Mouse (Mus musculus) CH12.LX (cell line): ENCODE measurements around the gene Ttyh2. TPM values are rescaled to one million over a fixed set of nuclear protein-coding genes. Genes with fewer than 3 reads are reported as not detected.

Source experiments
- DNase-seq: peaks from one replicate; pipeline ENCODE4 v3.0.0-alpha.2; 2013; ENCODE audit errors: extremely low read depth
- H3K27ac ChIP-seq: 2 replicates; pipeline ENCODE4 v1.5.1; 2012; ENCODE audit warnings: low read depth, mild to moderate bottlenecking, control low read depth, moderate library complexity; ENCODE audit not compliant: insufficient read depth
- H3K27me3 ChIP-seq: replicated peaks from 2 replicates; pipeline ENCODE3; 2012; ENCODE audit warnings: inconsistent platforms
- H3K36me3 ChIP-seq, 2 experiments: replicated peaks in 1 of 2; 2 replicates each; pipeline versions ENCODE3 to v1.6.1; 2012; ENCODE audit warnings: inconsistent platforms in 1 of 2, low read length in 1 of 2, mild to moderate bottlenecking in 1 of 2, mixed read lengths in 1 of 2, moderate library complexity in 1 of 2; ENCODE audit not compliant: control insufficient read depth in 1 of 2, insufficient read depth in 1 of 2
- H3K4me1 ChIP-seq, 2 experiments: 2 replicates each; pipeline ENCODE4 v1.6.1; 2012; ENCODE audit warnings: inconsistent platforms in 1 of 2, moderate library complexity in 1 of 2; ENCODE audit not compliant: insufficient read depth in 2 of 2, control insufficient read depth in 1 of 2
- H3K4me2 ChIP-seq: 2 replicates; pipeline ENCODE4 v1.6.1; 2012; ENCODE audit warnings: low read depth, mild to moderate bottlenecking, control low read depth; ENCODE audit not compliant: poor library complexity, insufficient read depth, severe bottlenecking
- H3K4me3 ChIP-seq, 3 experiments: fragments of 150-350 bp in 1 of 3; sonication (generic) in 1 of 3; replicated peaks in 1 of 3; 2 replicates each; pipeline versions ENCODE3 to v1.5.1; 2011 to 2012; ENCODE audit warnings: low read depth in 2 of 3, low read length in 2 of 3, mild to moderate bottlenecking in 2 of 3, moderate library complexity in 2 of 3, control low read depth in 1 of 3, improper control_type of control experiment in 1 of 3, inconsistent platforms in 1 of 3, mixed read lengths in 1 of 3; ENCODE audit not compliant: poor library complexity in 1 of 3
- H3K79me2 ChIP-seq: replicated peaks from 2 replicates; pipeline ENCODE4 v1.6.1; 2012; ENCODE audit warnings: mild to moderate bottlenecking, moderate library complexity; ENCODE audit not compliant: control insufficient read depth, poor library complexity, insufficient read depth, severe bottlenecking; ENCODE audit errors: extremely low read depth
- H3K9ac ChIP-seq: 2 replicates; pipeline ENCODE4 v1.6.1; 2012; ENCODE audit warnings: low read depth, mild to moderate bottlenecking, control low read depth, moderate library complexity; ENCODE audit not compliant: insufficient read depth
- H3K9me3 ChIP-seq: replicated peaks from 2 replicates; pipeline ENCODE3; 2012; ENCODE audit warnings: low read length, inconsistent platforms, mixed read lengths
- CHD1 ChIP-seq: IDR thresholded peaks from 2 replicates; pipeline ENCODE4 v1.6.1; 2012; ENCODE audit warnings: low read depth, low read length, improper control_type of control experiment, inconsistent platforms
- CTCF ChIP-seq, 2 experiments: IDR thresholded peaks in 1 of 2; conservative IDR thresholded peaks in 1 of 2; 2 replicates each; pipeline ENCODE4 v1.5.1; 2011 to 2012; ENCODE audit warnings: low read depth in 2 of 2, low read length in 2 of 2, improper control_type of control experiment in 1 of 2, inconsistent platforms in 1 of 2, mild to moderate bottlenecking in 1 of 2, moderate library complexity in 1 of 2
- ELF1 ChIP-seq: IDR thresholded peaks from 2 replicates; pipeline ENCODE4 v1.6.1; 2014; ENCODE audit warnings: low read depth, mild to moderate bottlenecking, inconsistent platforms, low read length, improper control_type of control experiment
- EP300 ChIP-seq: IDR thresholded peaks from 2 replicates; pipeline ENCODE4 v1.6.1; 2011; ENCODE audit warnings: low read length, improper control_type of control experiment
- ETS1 ChIP-seq: conservative IDR thresholded peaks from 2 replicates; pipeline ENCODE4 v1.6.1; 2012; ENCODE audit warnings: low read depth, mild to moderate bottlenecking, inconsistent platforms, low read length, improper control_type of control experiment, moderate library complexity
- JUN ChIP-seq: IDR thresholded peaks from 2 replicates; pipeline ENCODE4 v1.6.1; 2011; ENCODE audit warnings: low read depth, mild to moderate bottlenecking, low read length, improper control_type of control experiment, moderate library complexity; ENCODE audit not compliant: insufficient read depth
- KAT2A ChIP-seq: IDR thresholded peaks from 2 replicates; pipeline ENCODE4 v1.6.1; 2012; ENCODE audit warnings: low read length, improper control_type of control experiment, inconsistent platforms; ENCODE audit not compliant: insufficient replicate concordance
- NRF1 ChIP-seq: IDR thresholded peaks from 2 replicates; pipeline ENCODE4 v1.6.1; 2014; ENCODE audit warnings: low read depth, mild to moderate bottlenecking, inconsistent platforms, low read length, improper control_type of control experiment, moderate library complexity
- RAD21 ChIP-seq: IDR thresholded peaks from 2 replicates; pipeline ENCODE4 v1.6.1; 2011; ENCODE audit warnings: low read depth, mild to moderate bottlenecking, low read length, improper control_type of control experiment, moderate library complexity
- SMC3 ChIP-seq: IDR thresholded peaks from 2 replicates; pipeline ENCODE4 v1.6.1; 2011; ENCODE audit warnings: low read depth, low read length, improper control_type of control experiment
- ZMIZ1 ChIP-seq: IDR thresholded peaks from 2 replicates; pipeline ENCODE4 v1.6.1; 2012; ENCODE audit warnings: low read depth, mild to moderate bottlenecking, inconsistent platforms, low read length, improper control_type of control experiment
- dilution Hi-C: fragments of 300-500 bp; cut with MboI; formaldehyde crosslinking; loops from 2 replicates; pipeline ENCODE4 v1.14.3; 2020; ENCODE audit warnings: low sequenced_read_pairs; ENCODE audit not compliant: extremely low pct_unique_long_range_greater_than_20kb, extremely low pct_ligation_motif_present
- in situ Hi-C: fragments of 300-500 bp; cut with MboI; formaldehyde crosslinking; loops from 3 replicates; pipeline ENCODE4 v1.14.3; 2019; ENCODE audit warnings: low sequenced_read_pairs, low pct_ligation_motif_present, low pct_unique_long_range_greater_than_20kb, mixed read lengths
- polyA plus RNA-seq: library from polyadenylated mRNA; unstranded; fragments of >175 nt; gene quantifications from 2 replicates; pipeline ENCODE4 v1.2.1, GENCODE M21; 2012; ENCODE audit warnings: low read depth; ENCODE audit not compliant: insufficient read length
- total RNA-seq, 2 experiments: library from RNA; depleted of rRNA; stranded (reverse); fragments of 300-350 nt in 1 of 2; fragments of >200 nt in 1 of 2; gene quantifications; 2 replicates each; pipeline ENCODE4 v1.2.3; 2012 to 2014

Ttyh2 gene
- total and polyA plus RNA-seq, 3 experiments, result 0.82 to 2.4 (median 1.4) TPM

GRCm38 (mm10) chr11:114656994-114657644 is 18.1 kb upstream of the Ttyh2 start:
- in situ Hi-C loops (loop anchor here (25.0 kb wide), 1 partner anchor 945 kb away; the partner anchor contains the start of gene Cpsf4l), dilution Hi-C loops (no loop called here)

GRCm38 (mm10) chr11:114657737-114658136 is 17.5 kb upstream of the Ttyh2 start:
- peaks cover 18% of the 10 kb centered on the region for H3K27me3 ChIP-seq
- H3K4me2 ChIP-seq, result no peak overlapping the region
- H3K9ac ChIP-seq, result no peak overlapping the region
- H3K36me3 ChIP-seq, result no peaks in the 10 kb centered on the region
- peak; percentile 61 for DNase-seq
- TF ChIP-seq ZMIZ1 (no peak), SMC3 (peak; percentile 33), CTCF (conservative IDR thresholded peaks at IDR 0.05 in 1 of 2, IDR thresholded peaks at IDR 0.05 in 1 of 2; ENCODE audit: low read depth in 2 of 2, low read length in 2 of 2) (peak; percentile 59 to 75), RAD21 (peak; percentile 9), ELF1 (peak; percentile 23; the same call in 1 of the 2 replicates)
- no peak overlapping the region for H3K27ac ChIP-seq
- H3K79me2 ChIP-seq, result no peaks in the 10 kb centered on the region
- no peaks in the 10 kb centered on the region for H3K9me3 ChIP-seq
- no peak overlapping the region for H3K4me3 ChIP-seq
- dilution Hi-C loops (no loop called here), in situ Hi-C loops (loop anchor here (25.0 kb wide), 1 partner anchor 945 kb away; the partner anchor contains the start of gene Cpsf4l)
- H3K4me1 ChIP-seq, result peaks cover 15 to 27% of the 10 kb centered on the region in 2 experiments

More at GRCm38 (mm10) chr11:114656994-114657644, 18.1 kb upstream of the Ttyh2 start:
- H3K4me3 ChIP-seq, result no peak overlapping the region
- H3K4me2 ChIP-seq, result no peak overlapping the region
- no peaks in the 10 kb centered on the region for H3K36me3 ChIP-seq
- H3K9me3 ChIP-seq, result no peaks in the 10 kb centered on the region
- H3K27ac ChIP-seq, result no peak overlapping the region
- H3K27me3 ChIP-seq, result peaks cover 15% of the 10 kb centered on the region
- no peak overlapping the region for H3K9ac ChIP-seq
- no peaks in the 10 kb centered on the region for H3K79me2 ChIP-seq
- DNase-seq, result no peak
- TF ChIP-seq EP300 (no peak), JUN (no peak)
- peaks cover 15 to 27% of the 10 kb centered on the region in 2 experiments for H3K4me1 ChIP-seq

- H3K36me3 ChIP-seq, result no peaks in the 10 kb centered on the region
- no peak overlapping the region for H3K4me3 ChIP-seq
- TF ChIP-seq CHD1 (no peak), NRF1 (no peak), KAT2A (no peak), ETS1 (no peak)
- in situ Hi-C loops, result loop anchor here (25.0 kb wide), 1 partner anchor 950 kb away; the partner anchor contains the start of gene Cpsf4l
- peaks cover 0 to 4% of the 10 kb centered on the region in 2 experiments; a peak in 1 of 4 replicates for H3K4me1 ChIP-seq
- H3K27me3 ChIP-seq, result peaks cover 51% of the 10 kb centered on the region
- no peak overlapping the region for H3K9ac ChIP-seq
- H3K9me3 ChIP-seq, result no peaks in the 10 kb centered on the region
- DNase-seq, result no peak
- H3K27ac ChIP-seq, result no peak overlapping the region
- H3K79me2 ChIP-seq, result no peaks in the 10 kb centered on the region
- dilution Hi-C loops, result no loop called here
- no peak overlapping the region for H3K4me2 ChIP-seq
Measured at GRCm38 (mm10) chr11:114662161-114662560, 13.1 kb upstream of the Ttyh2 start.
